ENCODE assay signal across 29 mouse cellular contexts in genomic region chr14:46736366-46736765, GRCm38 (mm10). TPM values are rescaled to one million over a fixed set of nuclear protein-coding genes. Genes with fewer than 3 reads are reported as not detected.
"Had no signal": no experiment of that assay in that cellular context is flagged by ENCODE, and none has a peak within 500 bp of the region (broad histone marks: within the 10 kb centered on the region; RNA-seq: fewer than 3 reads in every experiment).

No protein-coding gene starts in this region.

- H3K4me1 ChIP-seq: limb, embryonic 10.5 days; limb, embryonic 12.5 days; limb, embryonic 13.5 days; liver, embryonic 12.5 days; liver, embryonic 13.5 days; liver, embryonic 15.5 days; lung, embryonic 15.5 days; megakaryocyte, embryonic 14.5 days; midbrain, embryonic 10.5 days; midbrain, embryonic 12.5 days; midbrain, embryonic 13.5 days; midbrain, embryonic 15.5 days; neural tube, embryonic 12.5 days had no signal

- H3K4me3 ChIP-seq: limb, embryonic 10.5 days; limb, embryonic 12.5 days; limb, embryonic 13.5 days; limb, embryonic 15.5 days; liver, embryonic 12.5 days; liver, embryonic 13.5 days; liver, embryonic 15.5 days; lung, embryonic 15.5 days; megakaryocyte, embryonic 14.5 days; midbrain, embryonic 10.5 days; midbrain, embryonic 12.5 days; midbrain, embryonic 13.5 days; midbrain, embryonic 15.5 days; myocyte; neural tube, embryonic 12.5 days had no signal

- H3K27me3 ChIP-seq: limb, embryonic 12.5 days; limb, embryonic 13.5 days; limb, embryonic 15.5 days; liver, embryonic 12.5 days; liver, embryonic 13.5 days; liver, embryonic 15.5 days; lung, embryonic 15.5 days; megakaryocyte, embryonic 14.5 days; midbrain, embryonic 12.5 days; midbrain, embryonic 13.5 days; midbrain, embryonic 15.5 days; neural tube, embryonic 12.5 days had no signal

- H3K27ac ChIP-seq: limb, embryonic 10.5 days; limb, embryonic 12.5 days; limb, embryonic 13.5 days; limb, embryonic 15.5 days; liver, embryonic 12.5 days; liver, embryonic 13.5 days; liver, embryonic 14.5 days; liver, embryonic 15.5 days; lung, embryonic 15.5 days; macrophage; midbrain, embryonic 10.5 days; midbrain, embryonic 12.5 days; midbrain, embryonic 13.5 days; midbrain, embryonic 15.5 days; neural tube, embryonic 12.5 days had no signal

- H3K9ac ChIP-seq: limb, embryonic 12.5 days; limb, embryonic 13.5 days; limb, embryonic 15.5 days; liver, embryonic 12.5 days; liver, embryonic 13.5 days; liver, embryonic 14.5 days; liver, embryonic 15.5 days; liver, postnatal 0 days; lung, embryonic 14.5 days; lung, embryonic 15.5 days; midbrain, embryonic 12.5 days; midbrain, embryonic 13.5 days; midbrain, embryonic 15.5 days; neural tube, embryonic 12.5 days had no signal

- DNase-seq: left cerebral cortex, postnatal 4 days; liver; liver, embryonic 13.5 days; liver, postnatal 0 days; lung, adult 18-20 months; lung, adult 2 months; lung, embryonic 14.5 days; lung, postnatal 10 days; lung, postnatal 14 days; lung, postnatal 36 days; lung, postnatal 4 days; midbrain, embryonic 14.5 days had no signal

- H3K36me3 ChIP-seq: limb, embryonic 10.5 days; limb, embryonic 12.5 days; limb, embryonic 13.5 days; limb, embryonic 15.5 days; liver, embryonic 12.5 days; liver, embryonic 13.5 days; liver, embryonic 15.5 days; lung, embryonic 15.5 days; midbrain, embryonic 10.5 days; midbrain, embryonic 12.5 days; midbrain, embryonic 13.5 days; midbrain, embryonic 15.5 days; neural tube, embryonic 12.5 days had no signal

RNA-seq across cellular contexts. Expression of gene Cdkn3, which starts 24.0 kb away (rescaled TPM):
- total RNA-seq: liver, adult 2 months had no signal
